Mouse (Mus musculus) fat pad, adult 2 months (tissue): ENCODE data around the gene Tlnrd1.
"Not testable (repeated sequence)": the region's sequence is repeated elsewhere in the genome, so short reads cannot be mapped to it uniquely, and the experiment has no call there.

Experiments
- DNase-seq: peaks from one replicate; pipeline ENCODE4 v3.0.0-alpha.2; 2011; ENCODE audit warnings: low read depth, low spot score; ENCODE audit errors: extremely low read depth

The Tlnrd1 gene

DNA sequence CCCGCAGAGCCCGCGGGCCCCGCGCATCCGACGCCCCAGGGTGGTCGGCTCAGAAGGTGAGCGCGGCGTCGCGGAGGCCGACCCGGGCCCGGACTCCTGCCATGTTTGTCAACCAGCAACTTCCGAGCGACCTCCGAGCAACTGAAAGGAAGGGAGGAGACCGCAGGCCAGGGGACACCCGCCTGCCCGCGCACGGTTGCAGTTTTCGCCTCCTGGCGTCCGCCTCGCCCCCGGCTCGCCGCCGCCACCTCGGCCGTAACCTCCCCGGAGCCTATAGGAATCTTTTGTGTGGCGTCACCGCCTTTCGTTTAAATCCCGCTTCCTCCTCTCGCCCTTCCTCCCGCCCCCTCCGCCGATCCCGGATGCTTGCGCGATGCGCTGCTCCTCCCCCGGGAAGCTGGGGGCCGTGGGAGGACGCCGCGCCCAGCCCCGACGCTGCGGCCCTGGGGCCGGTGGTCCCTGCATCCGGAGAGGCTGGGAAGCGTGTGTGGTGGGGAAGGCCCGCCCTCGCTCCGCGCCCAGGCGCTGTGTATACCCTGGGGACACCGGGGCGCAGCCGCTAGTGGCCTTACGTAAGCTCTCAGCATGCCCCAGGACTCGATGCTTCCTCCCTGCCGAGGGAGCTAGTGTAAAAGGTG lies at the start of gene Tlnrd1, which contains the start of gene Mesd:
TSS of gene Tlnrd1 (minus strand) at position 285 of the 638 bp plus-strand sequence.
TSS of gene Mesd (plus strand) at position 446 of the 638 bp plus-strand sequence.
- no peak for DNase-seq

GRCm38 (mm10) chr7:83921637-83922036 lies 37.5 kb upstream of the Tlnrd1 start:
- no peak for DNase-seq

DNA sequence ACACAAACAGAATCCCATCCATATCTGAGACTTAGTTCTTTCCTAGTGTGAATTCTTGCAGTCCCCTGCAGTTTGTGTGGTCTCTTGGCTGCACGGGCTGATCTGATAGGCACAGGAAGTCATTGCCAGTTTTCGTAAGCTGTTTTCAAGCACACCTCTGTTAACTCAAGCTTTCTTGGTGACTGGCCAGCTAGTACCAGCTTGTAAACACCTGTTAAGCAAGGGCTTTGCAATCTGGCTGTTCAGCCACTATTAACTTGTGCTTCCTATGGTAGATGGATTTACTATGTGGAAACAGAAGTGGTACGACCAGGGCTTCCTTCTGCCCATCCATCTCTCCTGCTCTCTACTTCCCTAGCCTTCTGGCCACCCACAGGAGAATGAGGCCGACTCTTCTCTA lies 36.1 kb upstream of the Tlnrd1 start:
- DNase-seq = no peak

DNA sequence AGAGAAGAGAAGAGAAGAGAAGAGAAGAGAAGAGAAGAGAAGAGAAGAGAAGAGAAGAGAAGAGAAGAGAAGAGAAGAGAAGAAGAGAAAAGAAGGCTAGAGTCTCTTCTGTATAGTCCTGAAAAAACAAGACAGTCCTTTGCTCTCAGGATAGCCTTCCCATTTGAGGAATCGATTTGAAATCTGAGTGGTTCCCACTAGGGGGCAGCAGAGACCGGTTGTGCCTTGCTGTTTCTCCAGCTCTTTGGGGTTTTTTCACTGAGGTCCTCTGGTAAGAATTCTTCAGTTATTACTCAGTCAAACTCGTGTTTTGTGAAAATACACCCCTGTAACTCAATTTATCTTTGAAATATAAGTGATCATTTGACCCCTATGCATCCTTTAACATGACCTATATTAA lies 30.5 kb upstream of the Tlnrd1 start:
- no peak for DNase-seq

- DNase-seq = no peak
Measured at GRCm38 (mm10) chr7:83913995-83914394, 29.9 kb upstream of the Tlnrd1 start.

- DNase-seq = no peak
Measured at GRCm38 (mm10) chr7:83913405-83913932, 29.4 kb upstream of the Tlnrd1 start.

DNA sequence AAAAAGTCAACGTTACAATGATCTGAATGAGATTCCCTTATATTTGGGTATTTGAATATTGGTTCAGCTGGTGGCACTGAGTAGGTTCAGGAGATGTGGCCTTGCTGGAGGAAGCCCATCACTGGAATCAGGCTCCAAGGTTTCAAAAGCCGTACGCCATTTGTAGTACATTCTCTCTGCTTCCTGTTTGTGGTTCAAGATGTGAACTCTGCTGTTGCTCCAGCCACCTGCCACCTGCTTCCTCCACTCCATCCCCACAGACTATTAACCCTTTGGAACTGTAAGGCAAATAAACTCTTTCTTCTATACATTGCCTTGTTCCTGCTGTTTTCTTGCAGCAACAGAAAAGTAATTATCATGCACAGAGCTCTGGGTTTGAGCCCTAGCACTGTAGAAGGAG lies 27.8 kb upstream of the Tlnrd1 start:
- no peak for DNase-seq

- DNase-seq = no peak
Measured at GRCm38 (mm10) chr7:83904831-83905230, 20.7 kb upstream of the Tlnrd1 start.

DNA sequence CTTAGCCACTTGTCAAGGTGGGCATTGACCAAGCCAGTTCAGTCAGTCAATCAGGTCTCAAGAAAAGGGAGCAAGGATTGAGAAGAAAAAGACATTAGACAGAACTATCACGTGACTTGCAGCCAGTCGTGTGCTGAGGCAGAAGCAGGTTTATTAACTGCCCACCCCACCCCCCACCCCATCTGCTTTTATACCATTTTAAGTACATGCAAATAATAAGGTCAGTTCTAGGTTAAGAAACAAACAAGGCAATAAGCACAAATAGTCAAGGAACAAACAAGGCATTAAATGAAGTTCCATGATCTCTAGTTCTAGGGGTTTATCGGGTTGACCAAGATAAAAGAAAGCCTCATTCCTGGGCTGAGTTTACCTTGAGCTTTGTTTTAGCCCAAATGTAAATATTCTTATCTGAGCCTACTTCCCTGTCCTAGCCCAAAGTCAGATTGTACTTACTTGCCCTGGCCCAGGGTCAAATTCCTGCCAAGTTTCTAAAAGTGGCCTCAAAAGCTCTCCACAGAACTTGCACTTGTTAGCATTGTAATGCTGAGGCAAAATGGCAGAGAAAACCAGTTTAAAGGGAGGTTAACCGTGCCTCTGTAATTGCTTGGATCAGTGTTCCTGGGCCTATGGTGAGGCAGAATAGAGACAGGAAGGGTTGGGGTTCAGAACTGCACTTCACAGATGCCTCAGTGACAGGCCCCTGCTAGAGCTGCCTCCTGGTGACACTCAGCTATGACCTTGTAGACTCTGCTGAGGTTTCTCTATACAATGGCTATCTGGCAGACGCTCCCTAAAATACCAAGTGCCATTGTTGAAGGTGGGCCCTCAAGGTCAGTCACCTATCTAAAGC lies 18.4 kb upstream of the Tlnrd1 start:
- DNase-seq = no peak

DNA sequence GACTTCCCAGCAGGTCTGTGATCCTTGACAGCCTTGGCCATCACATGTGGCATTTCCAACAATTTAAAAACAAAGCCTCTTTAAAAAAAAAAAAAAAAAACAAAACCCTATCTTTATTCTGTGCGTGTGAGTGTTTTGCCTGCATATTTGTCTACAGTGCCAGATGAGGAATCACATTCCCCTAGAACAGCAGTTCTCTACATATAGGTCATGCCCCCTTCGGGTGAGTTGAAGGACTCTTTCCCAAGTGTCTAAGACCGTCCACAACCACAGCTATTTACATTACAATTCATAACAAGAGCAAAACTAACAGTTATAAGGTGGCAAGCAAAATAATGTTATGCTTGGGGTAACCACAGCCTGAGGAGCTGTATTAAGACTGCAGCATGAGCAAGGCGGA lies 17.3 kb upstream of the Tlnrd1 start:
- DNase-seq = no peak

DNA sequence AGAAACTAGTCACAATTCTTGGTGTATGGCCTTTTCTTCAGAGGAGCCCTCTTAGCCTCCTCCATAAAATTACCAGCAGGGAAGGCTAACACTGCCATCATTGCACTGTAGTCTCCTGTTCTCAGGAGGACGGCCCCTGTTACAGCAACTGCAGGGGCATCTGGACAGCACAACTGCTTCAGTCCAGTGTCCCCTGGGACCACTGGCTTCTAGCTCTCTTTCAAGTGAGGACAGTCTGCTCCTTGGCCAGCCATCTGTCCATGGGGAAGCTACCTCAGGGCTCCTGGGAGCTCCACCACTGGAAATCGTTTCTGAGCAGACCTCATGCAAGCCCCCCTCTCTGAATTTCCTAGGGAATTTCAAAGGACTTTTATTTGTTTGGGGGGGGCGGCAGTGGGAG lies 16.4 kb upstream of the Tlnrd1 start:
- no peak for DNase-seq

GRCm38 (mm10) chr7:83898267-83898666 lies 14.2 kb upstream of the Tlnrd1 start:
- DNase-seq = no peak

- no peak for DNase-seq
Measured at GRCm38 (mm10) chr7:83896077-83896740, 12.1 kb upstream of the Tlnrd1 start.

- no peak for DNase-seq
Measured at GRCm38 (mm10) chr7:83894348-83894747, 10.2 kb upstream of the Tlnrd1 start.

- no peak for DNase-seq
Measured at GRCm38 (mm10) chr7:83892333-83892669, 8.2 kb upstream of the Tlnrd1 start.

DNA sequence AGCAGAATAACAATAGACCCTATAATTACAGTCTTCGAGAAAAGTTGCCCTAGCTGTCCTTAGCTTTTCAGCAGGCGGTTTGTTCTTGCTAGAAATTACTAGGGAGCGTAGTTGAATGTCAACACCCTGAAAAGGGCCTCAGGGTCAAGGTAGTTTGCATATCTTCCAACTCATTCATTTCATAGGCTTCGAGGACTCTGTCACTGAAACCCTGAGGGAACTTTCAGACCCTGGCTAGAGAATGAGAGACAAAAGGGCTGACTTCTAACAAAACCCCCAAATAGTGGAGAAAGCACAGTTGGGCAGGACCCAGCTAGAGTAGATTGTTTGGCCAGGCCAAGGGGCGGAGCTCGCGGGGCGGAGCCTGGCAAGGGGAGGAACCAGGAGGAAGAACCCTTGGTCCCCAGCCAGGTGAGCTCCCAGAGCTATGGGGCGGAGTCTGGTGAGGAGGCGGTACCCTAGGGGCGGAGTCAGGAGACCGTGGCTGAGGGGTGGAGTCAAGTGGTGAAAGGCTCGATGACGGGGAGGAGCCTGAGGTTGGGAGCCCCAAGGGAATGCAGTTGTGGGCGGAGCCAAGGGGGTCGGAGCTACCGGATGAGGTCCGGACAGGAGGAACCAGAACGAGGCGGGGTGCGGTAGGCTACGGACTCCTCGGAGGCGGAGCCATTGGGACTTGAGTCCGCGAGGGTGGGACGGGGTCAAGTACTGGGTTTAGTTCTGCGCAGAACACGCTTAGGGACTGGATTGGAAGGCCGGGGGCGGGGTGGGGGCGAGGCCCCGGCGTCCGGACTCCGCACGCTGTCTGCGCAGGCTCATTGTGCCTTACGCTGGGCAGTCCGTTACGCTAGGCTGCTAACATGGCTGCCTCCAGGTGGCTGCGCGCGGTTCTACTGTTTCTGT lies 7.6 kb upstream of the Tlnrd1 start:
- peak; percentile 96 for DNase-seq

- DNase-seq = not testable (repeated sequence)
Measured at GRCm38 (mm10) chr7:83889946-83890345, 5.8 kb upstream of the Tlnrd1 start.

GRCm38 (mm10) chr7:83889383-83889782 lies 5.3 kb upstream of the Tlnrd1 start:
- DNase-seq = no peak

- no peak for DNase-seq
Measured at GRCm38 (mm10) chr7:83886366-83887129, 2.4 kb upstream of the Tlnrd1 start.

DNA sequence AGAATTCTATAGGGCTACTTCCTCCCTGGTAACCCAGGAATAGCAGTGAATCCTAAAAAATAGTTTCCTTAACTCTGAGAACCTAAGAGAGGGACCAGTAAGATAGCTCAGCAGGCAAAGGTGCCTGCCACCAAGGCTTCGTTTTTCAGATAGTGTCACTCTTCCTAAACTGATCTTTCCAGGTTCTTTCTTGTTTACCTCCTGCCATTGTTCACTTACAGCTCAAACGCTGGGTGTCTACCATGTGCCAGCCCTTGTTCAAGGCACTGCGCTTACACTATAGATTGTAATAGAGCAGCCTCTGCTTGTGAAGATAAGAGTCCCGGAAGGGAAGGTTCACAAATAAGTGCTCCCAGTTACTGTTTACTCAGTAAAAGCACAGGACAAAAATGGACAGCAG lies 1.7 kb upstream of the Tlnrd1 start:
- DNase-seq = no peak
